Mouse (Mus musculus): ENCODE results near the gene 7530416G11Rik.

GRCm38 (mm10) chr15:85456891-85457290 is 46.1 kb downstream of the 7530416G11Rik start:
- TF ChIP-seq CTCF (IDR thresholded peaks at IDR 0.05), result no peak
- no peak for TF ChIP-seq EP300 (IDR thresholded peaks at IDR 0.05)

All from lung, postnatal 0 days (tissue).